Mouse (Mus musculus): ENCODE measurements around the gene Scnn1b. TPM values are rescaled to one million over a fixed set of nuclear protein-coding genes. Genes with fewer than 3 reads are reported as not detected.

Scnn1b gene
- polyA plus RNA-seq, 1 experiment from 2014 or later, result not detected

DNA sequence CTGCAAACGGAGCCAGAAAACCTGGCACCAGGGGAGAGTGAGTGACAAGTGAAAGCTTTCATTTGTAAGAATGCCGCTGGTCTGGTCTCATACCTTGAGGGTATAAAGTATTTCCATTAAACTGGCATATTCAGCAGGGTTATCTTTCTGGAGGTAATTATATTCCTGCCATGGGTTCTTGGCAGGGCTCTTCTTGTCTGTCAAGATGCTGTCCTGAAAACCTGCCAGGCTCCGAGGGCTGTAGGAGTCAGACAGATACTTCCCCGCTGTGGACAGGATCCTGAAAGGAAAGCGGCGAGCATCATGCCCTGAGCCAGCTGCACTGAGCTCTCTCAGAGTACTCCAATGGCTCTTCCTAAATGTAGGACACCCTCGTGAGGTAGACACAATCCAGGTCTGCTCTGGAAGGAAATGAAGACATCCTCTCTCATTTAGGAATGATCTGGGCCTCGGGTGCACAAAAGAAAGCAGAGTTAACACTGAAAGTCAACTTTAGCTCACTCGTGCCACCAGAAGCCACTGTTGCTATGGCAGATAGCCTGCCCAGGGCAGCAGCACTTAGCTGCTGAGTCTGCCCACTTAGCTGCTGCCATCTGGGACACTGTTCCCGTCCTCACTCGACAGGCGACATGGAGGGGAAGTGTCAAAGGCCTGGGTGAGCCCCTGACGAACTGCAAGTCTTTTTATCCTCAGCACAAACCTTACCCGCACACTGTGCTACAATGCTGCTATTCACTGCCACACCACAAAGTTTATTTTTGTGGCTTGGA lies 72.2 kb downstream of the Scnn1b start:
- Histone ChIP-seq H3K27ac (no peak overlapping the region), H3K36me3 (ENCODE audit: inconsistent target) (peaks cover 52% of the 10 kb centered on the region), H3K4me3 (ENCODE audit: inconsistent target) (no peak overlapping the region), H3K79me2 (ENCODE audit: inconsistent target) (no peaks in the 10 kb centered on the region)
- WGBS (ENCODE audit: missing documents), result 94% methylated on average over 14 of the region's 14 CpGs

GRCm38 (mm10) chr7:121938124-121938891 lies 73.5 kb downstream of the Scnn1b start:
- no peak overlapping the region for H3K4me3 ChIP-seq (ENCODE audit: inconsistent target)
- no peaks in the 10 kb centered on the region for H3K79me2 ChIP-seq (ENCODE audit: inconsistent target)
- no peak overlapping the region for H3K27ac ChIP-seq
- H3K36me3 ChIP-seq (ENCODE audit: inconsistent target), result peaks cover 55% of the 10 kb centered on the region
- 93% methylated on average over 8 of the region's 8 CpGs for WGBS (ENCODE audit: missing documents)

DNA sequence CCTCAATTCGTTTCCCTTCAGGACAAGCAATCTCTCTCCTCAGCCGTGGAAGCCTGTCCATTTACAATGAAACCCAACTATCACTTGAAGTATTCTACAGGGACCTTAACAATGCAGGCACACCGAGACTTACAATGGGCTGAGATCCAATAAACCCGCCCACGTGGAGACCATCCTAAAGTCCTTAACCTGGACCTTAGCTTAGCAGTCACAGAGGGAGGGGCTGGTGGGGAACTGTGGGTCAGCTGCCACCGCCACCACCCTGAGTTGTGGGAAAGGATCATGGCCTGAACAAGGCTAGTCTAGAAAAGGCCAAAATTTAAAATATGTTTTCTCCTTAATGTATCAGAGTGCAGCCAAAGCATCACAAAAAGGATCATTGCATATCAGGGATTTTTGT lies 74.4 kb downstream of the Scnn1b start:
- Histone ChIP-seq H3K4me3 (ENCODE audit: inconsistent target) (no peak overlapping the region), H3K36me3 (ENCODE audit: inconsistent target) (peaks cover 60% of the 10 kb centered on the region), H3K79me2 (ENCODE audit: inconsistent target) (no peaks in the 10 kb centered on the region), H3K27ac (no peak overlapping the region)
- 84% methylated on average over 6 of the region's 6 CpGs for WGBS (ENCODE audit: missing documents)

DNA sequence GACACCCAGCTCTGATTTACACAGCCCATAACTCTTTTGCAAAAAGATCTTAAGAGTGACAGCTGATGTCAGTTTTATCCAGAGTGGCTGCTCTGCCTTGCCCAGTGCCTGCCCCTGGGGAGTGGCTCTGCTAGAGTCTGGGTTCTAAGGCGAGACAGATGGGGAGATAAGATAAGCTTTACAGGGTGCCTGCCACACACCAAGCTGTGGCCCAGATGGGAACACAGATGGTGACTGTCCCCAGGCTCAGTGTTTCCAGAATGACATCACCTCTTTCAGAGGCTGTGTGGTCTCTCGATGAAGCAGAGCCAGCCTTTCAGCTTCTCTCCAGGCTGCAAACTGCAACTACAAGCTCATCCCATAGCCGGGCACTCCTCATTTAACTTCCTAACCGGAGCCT lies 74.9 kb downstream of the Scnn1b start:
- Histone ChIP-seq H3K36me3 (ENCODE audit: inconsistent target) (peaks cover 59% of the 10 kb centered on the region), H3K4me3 (ENCODE audit: inconsistent target) (no peak overlapping the region), H3K27ac (no peak overlapping the region), H3K79me2 (ENCODE audit: inconsistent target) (no peaks in the 10 kb centered on the region)
- 75% methylated on average over 4 of the region's 4 CpGs for WGBS (ENCODE audit: missing documents)

GRCm38 (mm10) chr7:121941016-121941415 lies 76.2 kb downstream of the Scnn1b start:
- 100% methylated on average over 3 of the region's 3 CpGs for WGBS (ENCODE audit: missing documents)
- H3K36me3 ChIP-seq (ENCODE audit: inconsistent target), result peaks cover 46% of the 10 kb centered on the region
- no peak overlapping the region for H3K4me3 ChIP-seq (ENCODE audit: inconsistent target)
- no peak overlapping the region for H3K27ac ChIP-seq
- H3K79me2 ChIP-seq (ENCODE audit: inconsistent target), result no peaks in the 10 kb centered on the region

GRCm38 (mm10) chr7:121941640-121942039 lies 76.8 kb downstream of the Scnn1b start:
- Histone ChIP-seq H3K79me2 (ENCODE audit: inconsistent target) (no peaks in the 10 kb centered on the region), H3K27ac (no peak overlapping the region), H3K36me3 (ENCODE audit: inconsistent target) (peaks cover 40% of the 10 kb centered on the region), H3K4me3 (ENCODE audit: inconsistent target) (no peak overlapping the region)
- 97% methylated on average over 3 of the region's 3 CpGs for WGBS (ENCODE audit: missing documents)

DNA sequence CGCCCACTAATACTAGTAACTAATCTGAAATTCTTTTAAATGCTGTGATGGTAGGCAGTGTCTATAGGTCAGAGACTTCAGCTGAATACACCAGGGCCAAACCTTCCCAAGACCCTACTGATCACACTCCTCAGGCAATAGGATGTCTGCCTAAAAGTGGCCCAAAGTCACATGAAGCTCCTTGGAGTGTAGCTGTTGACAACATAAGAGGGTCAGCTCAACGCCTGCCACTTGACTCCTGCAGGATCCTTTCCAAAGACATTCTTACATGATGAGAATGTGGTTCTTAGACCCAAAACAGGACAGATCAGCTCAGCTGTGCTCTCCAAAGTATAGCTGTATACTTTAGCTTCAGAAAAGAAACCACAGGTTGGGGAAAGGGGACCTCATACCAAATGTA lies 77.5 kb downstream of the Scnn1b start:
- Histone ChIP-seq H3K36me3 (ENCODE audit: inconsistent target) (peaks cover 35% of the 10 kb centered on the region), H3K79me2 (ENCODE audit: inconsistent target) (no peaks in the 10 kb centered on the region), H3K27ac (no peak overlapping the region), H3K4me3 (ENCODE audit: inconsistent target) (no peak overlapping the region)
- 100% methylated on average over 2 of the region's 2 CpGs for WGBS (ENCODE audit: missing documents)

- Histone ChIP-seq H3K4me3 (ENCODE audit: inconsistent target) (no peak overlapping the region), H3K36me3 (ENCODE audit: inconsistent target) (peaks cover 58% of the 10 kb centered on the region), H3K79me2 (ENCODE audit: inconsistent target) (no peaks in the 10 kb centered on the region), H3K27ac (no peak overlapping the region)
- WGBS (ENCODE audit: missing documents), result 87% methylated on average over 5 of the region's 5 CpGs
Observed at GRCm38 (mm10) chr7:121946196-121946595, 81.4 kb downstream of the Scnn1b start.

- Histone ChIP-seq H3K36me3 (ENCODE audit: inconsistent target) (peaks cover 56% of the 10 kb centered on the region), H3K27ac (no peak overlapping the region), H3K79me2 (ENCODE audit: inconsistent target) (no peaks in the 10 kb centered on the region), H3K4me3 (ENCODE audit: inconsistent target) (no peak overlapping the region)
- WGBS (ENCODE audit: missing documents), result 91% methylated on average over 4 of the region's 4 CpGs
Observed at GRCm38 (mm10) chr7:121947513-121947912, 82.7 kb downstream of the Scnn1b start.

DNA sequence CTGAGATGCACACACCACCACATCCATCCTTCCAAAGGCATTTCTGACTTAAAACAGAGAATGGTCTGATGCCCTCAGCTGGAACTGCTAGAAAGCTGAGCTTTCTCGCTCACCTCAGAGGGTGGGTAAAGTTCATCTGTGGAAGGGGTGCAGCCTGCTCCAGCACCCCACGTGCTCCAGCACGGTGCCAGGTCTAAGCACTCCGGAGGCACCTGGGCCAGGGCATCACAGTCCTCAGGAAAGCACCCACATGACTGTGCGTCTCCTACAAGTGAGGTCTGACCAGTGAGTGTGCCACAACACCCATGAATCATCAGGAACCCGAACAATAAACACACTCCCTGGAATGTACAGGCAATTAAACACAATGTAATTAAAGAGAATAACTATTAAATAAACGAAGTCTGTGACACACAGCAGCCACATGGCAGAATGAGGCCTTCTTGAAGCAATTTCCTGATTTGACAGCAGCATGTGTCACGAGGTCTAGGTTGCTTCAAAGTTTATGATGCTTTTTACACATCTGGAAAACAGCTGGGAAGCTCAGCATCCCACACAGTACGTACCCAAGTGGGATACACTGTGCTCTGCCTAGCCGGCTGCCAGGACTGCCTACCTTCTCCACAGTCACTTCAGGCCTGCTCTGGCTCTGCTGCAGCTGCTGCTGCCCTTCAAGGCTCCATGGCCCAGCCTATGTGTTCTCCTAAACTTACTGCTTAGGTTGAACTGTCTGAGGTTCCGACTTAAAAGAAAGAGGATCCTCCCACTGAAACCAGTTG lies 90.2 kb downstream of the Scnn1b start:
- Histone ChIP-seq H3K27ac (no peak overlapping the region), H3K36me3 (ENCODE audit: inconsistent target) (peaks cover 47% of the 10 kb centered on the region), H3K79me2 (ENCODE audit: inconsistent target) (no peaks in the 10 kb centered on the region), H3K4me3 (ENCODE audit: inconsistent target) (no peak overlapping the region)
- WGBS (ENCODE audit: missing documents), result 96% methylated on average over 11 of the region's 11 CpGs

GRCm38 (mm10) chr7:121955802-121956201 lies 91.0 kb downstream of the Scnn1b start:
- WGBS (ENCODE audit: missing documents), result 90% methylated on average over 12 of the region's 12 CpGs

GRCm38 (mm10) chr7:121961913-121962570 lies 97.2 kb downstream of the Scnn1b start:
- no peak overlapping the region for H3K27ac ChIP-seq
- no peaks in the 10 kb centered on the region for H3K79me2 ChIP-seq (ENCODE audit: inconsistent target)
- H3K36me3 ChIP-seq (ENCODE audit: inconsistent target), result peaks cover 42% of the 10 kb centered on the region
- H3K4me3 ChIP-seq (ENCODE audit: inconsistent target), result no peak overlapping the region
- 39% methylated on average over 7 of the region's 7 CpGs for WGBS (ENCODE audit: missing documents)

More at GRCm38 (mm10) chr7:121955802-121956201, 91.0 kb downstream of the Scnn1b start:
- Histone ChIP-seq H3K27ac (no peak overlapping the region), H3K79me2 (ENCODE audit: inconsistent target) (no peaks in the 10 kb centered on the region), H3K36me3 (ENCODE audit: inconsistent target) (peaks cover 42% of the 10 kb centered on the region), H3K4me3 (ENCODE audit: inconsistent target) (no peak overlapping the region)

GRCm38 (mm10) chr7:121962571-121962959 lies 97.7 kb downstream of the Scnn1b start:
- H3K79me2 ChIP-seq (ENCODE audit: inconsistent target), result no peaks in the 10 kb centered on the region
- 89% methylated on average over 3 of the region's 3 CpGs for WGBS (ENCODE audit: missing documents)
- peaks cover 41% of the 10 kb centered on the region for H3K36me3 ChIP-seq (ENCODE audit: inconsistent target)
- H3K4me3 ChIP-seq (ENCODE audit: inconsistent target), result no peak overlapping the region
- H3K27ac ChIP-seq, result no peak overlapping the region

DNA sequence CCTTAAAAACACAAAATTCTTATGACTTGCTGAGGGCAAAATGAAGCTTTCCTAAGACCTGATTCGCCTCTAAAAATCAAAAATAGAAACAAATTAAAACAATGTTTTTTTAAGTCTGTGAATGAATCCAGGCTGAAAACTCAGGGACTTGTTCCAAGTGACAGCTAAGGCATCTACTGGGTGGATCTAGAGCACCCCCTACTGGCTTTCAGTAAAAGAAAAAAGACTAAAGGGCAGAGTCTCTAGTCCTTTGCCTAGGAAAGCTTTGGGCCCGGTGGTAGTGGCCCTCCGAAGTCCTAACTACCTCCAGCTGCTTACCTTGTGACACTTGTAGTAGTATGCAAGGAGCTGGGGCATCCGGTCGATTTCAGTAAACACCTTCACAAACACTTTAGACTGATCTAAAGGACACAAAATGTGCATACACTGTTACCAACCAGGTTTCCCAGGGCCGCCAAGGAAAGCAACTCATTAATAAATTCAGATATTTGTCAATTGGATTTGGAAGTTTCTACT lies 99.1 kb downstream of the Scnn1b start:
- Histone ChIP-seq H3K79me2 (ENCODE audit: inconsistent target) (no peaks in the 10 kb centered on the region), H3K27ac (no peak overlapping the region), H3K4me3 (ENCODE audit: inconsistent target) (no peak overlapping the region), H3K36me3 (ENCODE audit: inconsistent target) (peaks cover 44% of the 10 kb centered on the region)
- 88% methylated on average over 6 of the region's 6 CpGs for WGBS (ENCODE audit: missing documents)
